In genomic region chr6:83348873-83349272, GRCm38 (mm10) we compare ENCODE assay signal across 8 mouse cellular contexts. TPM values are rescaled to one million over a fixed set of nuclear protein-coding genes. Genes with fewer than 3 reads are reported as not detected.
DNase-seq lines count a peak whose midpoint lies in the region; ATAC-seq and TF ChIP-seq lines count a peak whose summit lies in the region.

Gene Bola3, plus strand, starts transcription at chr6:83349147.

- H3K4me2 ChIP-seq in lung, embryonic 16.5 days (ENCODE audit: low read depth, low read length): peak within 1 kb of the TSS; percentile 77
- peak within 1 kb of the TSS; percentile 76 for H3K4me2 ChIP-seq in midbrain, embryonic 15.5 days

- peaks cover 11% of the 10 kb centered on the region for H3K4me1 ChIP-seq in lung, embryonic 16.5 days (replicated peaks; ENCODE audit: control insufficient read depth, insufficient read depth, low read length)
- peaks cover 2% of the 10 kb centered on the region; the same call in 1 of the 2 replicates for H3K4me1 ChIP-seq in cortical plate, adult 2 months (ENCODE audit: control insufficient read depth, insufficient read depth, low read length)
- peaks cover 16% of the 10 kb centered on the region for H3K4me1 ChIP-seq in midbrain, embryonic 15.5 days

- H3K9ac ChIP-seq in lung, embryonic 16.5 days (ENCODE audit: low read length): peak within 1 kb of the TSS; percentile 86
- H3K9ac ChIP-seq in midbrain, embryonic 15.5 days: peak within 1 kb of the TSS; percentile 96

- no peak for TF ChIP-seq CTCF in cortical plate, adult 2 months (IDR thresholded peaks at IDR 0.05; ENCODE audit: extremely low read depth, insufficient read depth, low read length)

- H3K27ac ChIP-seq in lung, embryonic 16.5 days (ENCODE audit: low read length): no peak within 1 kb of the TSS
- no peak within 1 kb of the TSS for H3K27ac ChIP-seq in cortical plate, adult 2 months (ENCODE audit: insufficient read depth, low read length)
- H3K27ac ChIP-seq in midbrain, embryonic 15.5 days: peak within 1 kb of the TSS; percentile 73

- H3K9me3 ChIP-seq in lung, embryonic 16.5 days (ENCODE audit: control insufficient read depth, low read length): no peaks in the 10 kb centered on the region
- no peaks in the 10 kb centered on the region for H3K9me3 ChIP-seq in midbrain, embryonic 15.5 days

- no peak for DNase-seq in lung, postnatal 14 days
- no peak for DNase-seq in heart, adult 8-10 months (ENCODE audit: low spot score)
- DNase-seq in layer of hippocampus, postnatal 25 days (ENCODE audit: extremely low spot score in 1 of 2, low spot score in 1 of 2): no peak
- DNase-seq in spleen, postnatal 36 days (ENCODE audit: low spot score in 2 of 2): no peak
- no peak for DNase-seq in urinary bladder, postnatal 14 days (ENCODE audit: low spot score)

- peak; percentile 43; the same call in 1 of the 2 replicates for ATAC-seq in lung, embryonic 16.5 days (ENCODE audit: low read depth)
- no peak; the same call in none of the 2 replicates for ATAC-seq in midbrain, embryonic 15.5 days (replicated peaks)

- TF ChIP-seq POLR2A in cortical plate, adult 2 months (IDR thresholded peaks at IDR 0.05; ENCODE audit: extremely low read depth, insufficient read depth, low read length): no peak

- H3K4me3 ChIP-seq in lung, embryonic 16.5 days (ENCODE audit: low read length): peak within 1 kb of the TSS; percentile 76
- peak within 1 kb of the TSS; percentile 76 for H3K4me3 ChIP-seq in cortical plate, adult 2 months (ENCODE audit: insufficient read depth, low read length)
- peak within 1 kb of the TSS; percentile 92 for H3K4me3 ChIP-seq in midbrain, embryonic 15.5 days

- no peaks in the 10 kb centered on the region for H3K27me3 ChIP-seq in lung, embryonic 16.5 days (ENCODE audit: control insufficient read depth, insufficient read depth, low read depth, low read length)
- H3K27me3 ChIP-seq in midbrain, embryonic 15.5 days (replicated peaks): no peaks in the 10 kb centered on the region

- 33% methylated on average over 6 of the region's 6 CpGs for WGBS in lung, embryonic 16.5 days
- 29% methylated on average over 6 of the region's 6 CpGs for WGBS in midbrain, embryonic 15.5 days

- peaks cover 4% of the 10 kb centered on the region; the same call in 1 of the 2 replicates for H3K36me3 ChIP-seq in lung, embryonic 16.5 days (ENCODE audit: control insufficient read depth, insufficient read depth, low read length)
- H3K36me3 ChIP-seq in midbrain, embryonic 15.5 days (replicated peaks): peaks cover 3% of the 10 kb centered on the region; the same call in 1 of the 2 replicates

RNA-seq across cellular contexts. Expression of gene Bola3, which starts in this region (rescaled TPM):
- 132 and 133 TPM in 2 replicates for polyA plus RNA-seq in lung, embryonic 16.5 days (2015; fragmentation: Nextera tagmentation; extraction: Ambion mirVana)
- 60.8 and 62.6 TPM in 2 replicates for polyA plus RNA-seq in cortical plate, adult 2 months (2012; rRNA removed)
- total RNA-seq in heart, adult 8-10 months (2022): 100 to 1,000 TPM; 295 to 417 (median 378) TPM
- 10 to 100 TPM; 49.2 to 51.6 TPM for total RNA-seq in layer of hippocampus, postnatal 25 days (2021)
- 44.0 and 54.3 TPM in 2 replicates for polyA plus RNA-seq in midbrain, embryonic 15.5 days (2015; fragmentation: Nextera tagmentation; extraction: Ambion mirVana)

Comparison
In these comparisons a context has a peak if more than half of its experiments do, and no peak if none do; other contexts are left out.
1. RNA of gene Bola3 (total RNA-seq): 295 to 417 TPM in heart, adult 8-10 months; 49.2 to 51.6 TPM in layer of hippocampus, postnatal 25 days; every median in the first group is over 4 times any median in the second.
2. Peak in every context shown above with its lines, with median percentiles within 50 percentile points of each other: H3K4me3 ChIP-seq.